Mouse (Mus musculus) adrenal gland (tissue): Measurements from ENCODE around the gene 1500011B03Rik.

Experiments
- microRNA-seq, 2 experiments: library from miRNA; unstranded; fragments of <30 nt; microRNA quantifications; one replicate each; pipeline ENCODE4; 2019

The 1500011B03Rik gene

Small RNA genes within 50 kb of the gene (microRNA-seq; reads per million reads assigned to microRNA genes)
- gene Mir6240, result 12.1 to 13.1 reads per million in 2 experiments
